Mouse (Mus musculus) MEL (cell line): ENCODE results near the gene Dennd1a. TPM values are rescaled to one million over a fixed set of nuclear protein-coding genes. Genes with fewer than 3 reads are reported as not detected.

Experiments
- DNase-seq: peaks from one replicate; pipeline ENCODE4 v3.0.0; 2011; ENCODE audit warnings: low read depth, low spot score
- H3K27ac ChIP-seq: 2 replicates; pipeline ENCODE4 v1.5.1; 2012; ENCODE audit warnings: low read depth, mild to moderate bottlenecking, control low read depth, low read length, moderate library complexity; ENCODE audit not compliant: control insufficient read depth
- H3K27me3 ChIP-seq, 2 experiments: fragments of 150-350 bp in 1 of 2; sonication (generic) in 1 of 2; 2 replicates each; pipeline ENCODE4 v1.6.1; 2012; ENCODE audit warnings: low read length in 2 of 2, mild to moderate bottlenecking in 2 of 2, improper control_type of control experiment in 1 of 2, moderate library complexity in 1 of 2; ENCODE audit not compliant: insufficient read depth in 2 of 2, control insufficient read depth in 1 of 2
- H3K36me3 ChIP-seq, 2 experiments: 2 replicates each; pipeline ENCODE4 v1.6.1; 2012 to 2014; ENCODE audit warnings: low read length in 2 of 2, improper control_type of control experiment in 1 of 2, inconsistent platforms in 1 of 2, mild to moderate bottlenecking in 1 of 2; ENCODE audit not compliant: insufficient read depth in 2 of 2, control insufficient read depth in 1 of 2
- H3K4me1 ChIP-seq, 2 experiments: fragments of 150-350 bp in 1 of 2; sonication (generic) in 1 of 2; 2 replicates each; pipeline ENCODE4 v1.6.1; 2012; ENCODE audit warnings: low read length in 2 of 2, improper control_type of control experiment in 1 of 2, mild to moderate bottlenecking in 1 of 2; ENCODE audit not compliant: insufficient read depth in 2 of 2, control insufficient read depth in 1 of 2
- H3K4me3 ChIP-seq, 2 experiments: fragments of 150-350 bp in 1 of 2; sonication (generic) in 1 of 2; 2 replicates each; pipeline ENCODE4 v1.5.1; 2012; ENCODE audit warnings: low read depth in 2 of 2, low read length in 2 of 2, mild to moderate bottlenecking in 2 of 2, moderate library complexity in 2 of 2, control low read depth in 1 of 2, improper control_type of control experiment in 1 of 2; ENCODE audit not compliant: control insufficient read depth in 1 of 2, insufficient read depth in 1 of 2
- H3K79me2 ChIP-seq: 2 replicates; pipeline ENCODE4 v1.6.1; 2012; ENCODE audit warnings: mild to moderate bottlenecking, low read length, moderate library complexity; ENCODE audit not compliant: control insufficient read depth, poor library complexity, insufficient read depth
- H3K9ac ChIP-seq: 2 replicates; pipeline ENCODE4 v1.6.1; 2012; ENCODE audit warnings: low read depth, mild to moderate bottlenecking, control low read depth, low read length, moderate library complexity; ENCODE audit not compliant: control insufficient read depth, poor library complexity, severe bottlenecking
- H3K9me3 ChIP-seq: fragments of 150-350 bp; sonication (generic); replicated peaks from 2 replicates; pipeline ENCODE4 v1.6.1; 2012; ENCODE audit warnings: mild to moderate bottlenecking, low read length, improper control_type of control experiment, moderate library complexity; ENCODE audit not compliant: insufficient read depth
- BHLHE40 ChIP-seq: IDR thresholded peaks from 2 replicates; pipeline ENCODE4 v1.6.1; 2012; ENCODE audit warnings: low read depth, mild to moderate bottlenecking, inconsistent platforms, low read length, improper control_type of control experiment, borderline replicate concordance
- CHD1 ChIP-seq: IDR thresholded peaks from 2 replicates; pipeline ENCODE4 v1.6.1; 2012; ENCODE audit warnings: low read depth, mild to moderate bottlenecking, inconsistent platforms, low read length, improper control_type of control experiment
- CHD2 ChIP-seq: IDR thresholded peaks from 2 replicates; pipeline ENCODE4 v1.6.1; 2011; ENCODE audit warnings: low read length, improper control_type of control experiment
- CTCF ChIP-seq, 3 experiments: IDR thresholded peaks in 2 of 3; conservative IDR thresholded peaks in 1 of 3; 2 replicates each; pipeline ENCODE4 v1.5.1; 2011 to 2012; ENCODE audit warnings: low read length in 3 of 3, low read depth in 2 of 3, mild to moderate bottlenecking in 2 of 3, improper control_type of control experiment in 1 of 3, inconsistent platforms in 1 of 3, mixed read lengths in 1 of 3, moderate library complexity in 1 of 3; ENCODE audit not compliant: control insufficient read depth in 1 of 3, insufficient read depth in 1 of 3, poor library complexity in 1 of 3, severe bottlenecking in 1 of 3
- E2F4 ChIP-seq: IDR thresholded peaks from 2 replicates; pipeline ENCODE4 v1.6.1; 2011; ENCODE audit warnings: low read depth, low read length, improper control_type of control experiment, borderline replicate concordance
- GABPA ChIP-seq: IDR thresholded peaks from 2 replicates; pipeline ENCODE4 v1.6.1; 2012; ENCODE audit warnings: low read depth, mild to moderate bottlenecking, inconsistent platforms, low read length, improper control_type of control experiment, moderate library complexity
- GATA1 ChIP-seq: IDR thresholded peaks from 2 replicates; pipeline ENCODE4 v1.6.1; 2011; ENCODE audit warnings: low read depth, low read length, improper control_type of control experiment
- HCFC1 ChIP-seq: IDR thresholded peaks from 2 replicates; pipeline ENCODE4 v1.6.1; 2012; ENCODE audit warnings: low read depth, mild to moderate bottlenecking, inconsistent platforms, low read length, improper control_type of control experiment, moderate library complexity
- JUND ChIP-seq: IDR thresholded peaks from 2 replicates; pipeline ENCODE4 v1.6.1; 2011; ENCODE audit warnings: low read depth, mild to moderate bottlenecking, improper control_type of control experiment, low read length
- KAT2A ChIP-seq: conservative IDR thresholded peaks from 2 replicates; pipeline ENCODE4 v1.6.1; 2012; ENCODE audit warnings: low read depth, low read length, improper control_type of control experiment, inconsistent platforms
- MAX ChIP-seq: IDR thresholded peaks from 2 replicates; pipeline ENCODE4 v1.6.1; 2011; ENCODE audit warnings: low read length, improper control_type of control experiment
- MEF2A ChIP-seq: IDR thresholded peaks from 2 replicates; pipeline ENCODE4 v1.6.1; 2014; ENCODE audit warnings: low read depth, mild to moderate bottlenecking, inconsistent platforms, low read length, improper control_type of control experiment; ENCODE audit not compliant: poor library complexity, insufficient replicate concordance, severe bottlenecking; ENCODE audit errors: extremely low read depth
- MYB ChIP-seq: IDR thresholded peaks from 2 replicates; pipeline ENCODE4 v1.6.1; 2011; ENCODE audit warnings: mild to moderate bottlenecking, low read depth, low read length, improper control_type of control experiment
- NELFE ChIP-seq: IDR thresholded peaks from 2 replicates; pipeline ENCODE4 v1.6.1; 2011; ENCODE audit warnings: low read depth, low read length, improper control_type of control experiment
- NRF1 ChIP-seq: IDR thresholded peaks from 2 replicates; pipeline ENCODE4 v1.6.1; 2014; ENCODE audit warnings: low read depth, mild to moderate bottlenecking, inconsistent platforms, low read length, improper control_type of control experiment, moderate library complexity; ENCODE audit not compliant: poor library complexity, insufficient read depth, severe bottlenecking
- POLR2A ChIP-seq, 2 experiments: IDR thresholded peaks; 2 replicates each; pipeline ENCODE4 v1.6.1; 2011 to 2012; ENCODE audit warnings: low read length in 2 of 2, mild to moderate bottlenecking in 2 of 2, control low read depth in 1 of 2, improper control_type of control experiment in 1 of 2, low read depth in 1 of 2, moderate library complexity in 1 of 2; ENCODE audit not compliant: control insufficient read depth in 1 of 2, insufficient read depth in 1 of 2, poor library complexity in 1 of 2
- RCOR1 ChIP-seq: IDR thresholded peaks from 2 replicates; pipeline ENCODE4 v1.6.1; 2012; ENCODE audit warnings: low read depth, mild to moderate bottlenecking, inconsistent platforms, low read length, improper control_type of control experiment
- SMC3 ChIP-seq: IDR thresholded peaks from 2 replicates; pipeline ENCODE4 v1.6.1; 2011; ENCODE audit warnings: low read depth, low read length, improper control_type of control experiment
- TAL1 ChIP-seq: IDR thresholded peaks from 2 replicates; pipeline ENCODE4 v1.6.1; 2012; ENCODE audit warnings: mild to moderate bottlenecking, inconsistent platforms, low read length, moderate library complexity, mixed read lengths
- TBP ChIP-seq: IDR thresholded peaks from 2 replicates; pipeline ENCODE4 v1.8.0; 2011; ENCODE audit warnings: low read depth, low read length, improper control_type of control experiment
- TCF12 ChIP-seq: IDR thresholded peaks from 2 replicates; pipeline ENCODE4 v1.6.1; 2014; ENCODE audit warnings: low read depth, mild to moderate bottlenecking, inconsistent platforms, low read length, improper control_type of control experiment, moderate library complexity
- UBTF ChIP-seq: IDR thresholded peaks from 2 replicates; pipeline ENCODE4 v1.6.1; 2012; ENCODE audit warnings: low read depth, mild to moderate bottlenecking, inconsistent platforms, low read length, improper control_type of control experiment, moderate library complexity, borderline replicate concordance; ENCODE audit not compliant: insufficient read depth
- USF1 ChIP-seq: IDR thresholded peaks from 2 replicates; pipeline ENCODE4 v1.6.1; 2014; ENCODE audit warnings: low read depth, mild to moderate bottlenecking, inconsistent platforms, low read length, improper control_type of control experiment, moderate library complexity
- USF2 ChIP-seq, 2 experiments: IDR thresholded peaks; 2 replicates each; pipeline ENCODE4 v1.6.1; 2011 to 2012; ENCODE audit warnings: improper control_type of control experiment in 2 of 2, low read length in 2 of 2, borderline replicate concordance in 1 of 2, inconsistent platforms in 1 of 2, low read depth in 1 of 2, mild to moderate bottlenecking in 1 of 2; ENCODE audit not compliant: insufficient read depth in 1 of 2
- ZMIZ1 ChIP-seq: IDR thresholded peaks from 2 replicates; pipeline ENCODE4 v1.6.1; 2012; ENCODE audit warnings: low read depth, mild to moderate bottlenecking, inconsistent platforms, low read length, improper control_type of control experiment, moderate library complexity
- ZNF384 ChIP-seq: IDR thresholded peaks from 2 replicates; pipeline ENCODE4 v1.6.1; 2012; ENCODE audit warnings: low read depth, mild to moderate bottlenecking, inconsistent platforms, low read length, improper control_type of control experiment
- polyA plus RNA-seq, 2 experiments: library from polyadenylated mRNA; stranded (reverse) in 1 of 2; unstranded in 1 of 2; fragments of >175 nt in 1 of 2; fragments of >200 nt in 1 of 2; gene quantifications; 2 replicates each; pipeline versions ENCODE4 v1.2.1 to v1.2.4; 2012; ENCODE audit warnings: low replicate concordance in 2 of 2, low read depth in 1 of 2; ENCODE audit not compliant: insufficient read length in 2 of 2, insufficient read depth in 1 of 2, missing spikeins in 1 of 2
- total RNA-seq: library from RNA; depleted of rRNA; stranded (reverse); fragments of 300-350 nt; gene quantifications from 2 replicates; pipeline ENCODE4 v1.2.3, GENCODE M21; 2012

Gene Dennd1a
- total and polyA plus RNA-seq, 3 experiments, result 5.0 to 21.8 TPM; not detected in 1

GRCm38 (mm10) chr2:38028317-38028716 is 258.9 kb downstream of the Dennd1a start:
- H3K27ac ChIP-seq, result no peak overlapping the region
- peaks cover 0 to 5% of the 10 kb centered on the region in 2 experiments; a peak in 1 of 4 replicates for H3K4me1 ChIP-seq
- TF ChIP-seq POLR2A (IDR thresholded peaks at IDR 0.05; ENCODE audit: control insufficient read depth in 1 of 2, insufficient read depth in 1 of 2, low read depth in 1 of 2, low read length in 2 of 2, poor library complexity in 1 of 2) (no peak), NRF1 (no peak), NELFE (no peak), UBTF (no peak), TAL1 (no peak), ZMIZ1 (no peak), ZNF384 (no peak), MAX (no peak), HCFC1 (no peak), JUND (no peak), CTCF (IDR thresholded peaks at IDR 0.05 in 2 of 3, conservative IDR thresholded peaks at IDR 0.05 in 1 of 3; ENCODE audit: control insufficient read depth in 1 of 3, insufficient read depth in 1 of 3, low read depth in 2 of 3, low read length in 3 of 3, poor library complexity in 1 of 3, severe bottlenecking in 1 of 3) (no peak), CHD1 (no peak), SMC3 (no peak), KAT2A (no peak), USF2 (IDR thresholded peaks at IDR 0.05; ENCODE audit: borderline replicate concordance in 1 of 2, insufficient read depth in 1 of 2, low read depth in 1 of 2, low read length in 2 of 2) (no peak), GABPA (no peak), MEF2A (no peak), E2F4 (no peak), TCF12 (no peak)
- no peaks in the 10 kb centered on the region for H3K9me3 ChIP-seq
- H3K9ac ChIP-seq, result no peak overlapping the region
- DNase-seq, result no peak
- H3K36me3 ChIP-seq, result peaks cover 0 to 5% of the 10 kb centered on the region in 2 experiments; a peak in 2 of 4 replicates
- H3K27me3 ChIP-seq, result no peaks in the 10 kb centered on the region
- no peaks in the 10 kb centered on the region for H3K79me2 ChIP-seq
- H3K4me3 ChIP-seq, result no peak overlapping the region

GRCm38 (mm10) chr2:38025615-38026014 is 261.6 kb downstream of the Dennd1a start:
- Histone ChIP-seq H3K27ac (no peak overlapping the region), H3K27me3 (no peaks in the 10 kb centered on the region), H3K9me3 (no peaks in the 10 kb centered on the region), H3K36me3 (peaks cover 2 to 7% of the 10 kb centered on the region in 2 experiments; a peak in 3 of 4 replicates), H3K4me1 (peaks cover 2 to 5% of the 10 kb centered on the region in 2 experiments; a peak in 3 of 4 replicates), H3K79me2 (no peaks in the 10 kb centered on the region), H3K9ac (no peak overlapping the region), H3K4me3 (no peak overlapping the region)
- no peak for DNase-seq
- TF ChIP-seq TAL1, result no peak
- no peak for TF ChIP-seq MYB
- TF ChIP-seq TBP, result no peak
- no peak for TF ChIP-seq CHD2
- no peak for TF ChIP-seq ZMIZ1
- TF ChIP-seq ZNF384, result no peak
- TF ChIP-seq BHLHE40, result no peak
- TF ChIP-seq USF1, result no peak
- TF ChIP-seq JUND, result no peak
- no peak for TF ChIP-seq TCF12
- no peak for TF ChIP-seq CHD1
- TF ChIP-seq USF2 (IDR thresholded peaks at IDR 0.05; ENCODE audit: borderline replicate concordance in 1 of 2, insufficient read depth in 1 of 2, low read depth in 1 of 2, low read length in 2 of 2), result no peak
- TF ChIP-seq E2F4, result no peak
- TF ChIP-seq RCOR1, result no peak
- no peak for TF ChIP-seq GATA1
